Mouse (Mus musculus): ENCODE measurements around the gene Prkci.

Gene Prkci

DNA sequence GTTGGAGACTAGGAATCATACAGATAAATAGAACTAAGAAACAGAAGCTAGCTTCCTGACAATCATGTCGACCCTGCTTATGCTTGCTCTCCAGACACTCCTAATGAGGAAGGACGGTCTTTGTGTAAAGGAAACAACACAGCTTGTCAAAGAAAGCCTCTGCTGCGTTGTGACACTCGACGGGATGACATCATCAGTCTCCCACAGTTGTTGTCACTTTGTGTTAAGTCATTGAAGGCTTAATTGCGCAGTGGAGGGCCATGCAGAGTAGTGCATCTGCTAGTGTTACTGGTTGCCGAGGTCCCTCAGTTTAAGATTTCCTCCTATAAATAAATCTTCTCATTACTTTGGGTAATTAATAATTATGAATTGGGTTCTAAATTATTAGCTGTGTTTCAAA, 54.8 kb downstream of the Prkci start:
- no peak for DNase-seq

DNA sequence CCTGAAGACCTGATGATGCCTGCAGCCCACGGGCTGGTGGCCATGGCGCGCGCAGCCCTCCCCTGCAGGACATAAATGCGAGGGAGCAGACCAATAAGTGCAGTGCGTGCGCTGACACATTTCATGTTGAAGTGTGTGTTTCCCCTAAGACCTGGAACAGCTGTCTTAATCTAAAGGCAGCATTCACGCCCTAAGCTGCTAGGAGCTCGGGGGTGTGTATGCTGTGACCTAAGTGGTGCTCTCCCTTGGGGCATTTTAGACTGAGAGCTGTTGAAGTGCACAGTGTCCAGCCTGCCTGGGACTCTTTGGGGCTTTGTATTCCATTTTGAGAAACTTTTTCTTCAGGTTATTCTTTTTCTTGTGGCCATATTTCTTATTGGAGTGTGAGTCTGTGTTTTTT, 56.2 kb downstream of the Prkci start:
- no peak for DNase-seq

DNA sequence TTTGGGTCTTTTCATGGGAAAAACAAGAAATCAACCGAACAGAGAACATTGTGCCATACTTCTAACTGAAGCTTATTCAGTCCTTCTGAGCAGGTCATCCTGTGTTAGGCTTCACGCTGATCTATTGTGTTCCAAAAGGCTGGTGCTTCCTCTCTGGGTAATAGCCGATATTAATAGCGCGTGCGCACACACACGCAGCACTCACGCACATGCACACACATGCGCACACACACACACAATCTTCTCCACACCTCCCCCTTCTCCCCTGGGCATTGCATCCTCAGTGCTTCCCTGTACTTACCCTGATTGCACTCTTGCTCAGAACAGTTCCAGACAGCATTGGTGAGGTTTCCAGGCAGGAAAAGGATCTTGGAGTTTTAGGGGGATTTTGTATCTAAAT, 57.6 kb downstream of the Prkci start:
- no peak for DNase-seq

DNA sequence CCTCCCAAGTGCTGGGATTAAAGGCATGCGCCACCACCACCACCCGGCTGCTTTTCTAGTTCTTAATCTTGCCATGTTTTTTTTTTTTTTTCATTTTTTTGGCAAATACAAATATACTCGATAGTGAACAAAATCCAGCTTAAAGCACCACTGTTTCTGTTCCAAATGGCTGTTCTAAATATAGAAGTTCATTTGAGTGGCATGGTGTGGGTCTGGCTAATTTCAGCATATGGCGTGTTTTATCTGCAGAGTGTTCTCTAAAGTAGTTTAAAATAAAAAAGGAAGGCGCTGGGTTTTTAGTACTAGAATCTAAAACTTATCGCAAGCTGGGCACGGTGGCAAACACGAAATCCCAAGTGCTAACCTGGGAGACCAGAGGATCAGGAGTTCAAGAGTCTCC, 59.3 kb downstream of the Prkci start:
- no peak for DNase-seq

DNA sequence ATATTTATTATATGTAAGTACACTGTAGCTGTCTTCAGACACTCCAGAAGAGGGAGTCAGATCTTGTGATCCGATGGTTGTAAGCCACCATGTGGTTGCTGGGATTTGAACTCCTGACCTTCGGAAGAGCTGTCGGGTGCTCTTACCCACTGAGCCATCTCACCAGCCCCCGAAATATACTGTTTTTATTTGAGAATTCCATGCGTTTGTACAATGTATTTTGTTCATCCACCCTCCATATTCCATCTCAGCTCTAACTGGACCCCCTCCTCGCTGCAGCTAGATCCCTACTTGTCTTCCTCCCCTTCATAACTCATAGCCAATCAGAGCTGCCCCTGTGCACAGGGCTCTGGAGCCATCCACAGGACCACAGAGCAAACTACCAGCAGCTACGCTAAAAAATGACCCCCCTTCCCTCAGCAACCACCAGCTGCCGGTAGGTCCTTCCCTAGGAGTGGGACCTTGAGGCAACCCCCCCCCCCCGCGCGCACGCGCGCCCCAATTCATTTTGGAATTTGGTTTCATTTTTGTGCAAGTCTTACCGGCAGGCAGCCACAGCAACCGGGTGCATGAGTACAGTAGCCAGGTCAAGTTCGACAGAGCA, 60.6 kb downstream of the Prkci start:
- peak; percentile 43 to 68 for DNase-seq

DNA sequence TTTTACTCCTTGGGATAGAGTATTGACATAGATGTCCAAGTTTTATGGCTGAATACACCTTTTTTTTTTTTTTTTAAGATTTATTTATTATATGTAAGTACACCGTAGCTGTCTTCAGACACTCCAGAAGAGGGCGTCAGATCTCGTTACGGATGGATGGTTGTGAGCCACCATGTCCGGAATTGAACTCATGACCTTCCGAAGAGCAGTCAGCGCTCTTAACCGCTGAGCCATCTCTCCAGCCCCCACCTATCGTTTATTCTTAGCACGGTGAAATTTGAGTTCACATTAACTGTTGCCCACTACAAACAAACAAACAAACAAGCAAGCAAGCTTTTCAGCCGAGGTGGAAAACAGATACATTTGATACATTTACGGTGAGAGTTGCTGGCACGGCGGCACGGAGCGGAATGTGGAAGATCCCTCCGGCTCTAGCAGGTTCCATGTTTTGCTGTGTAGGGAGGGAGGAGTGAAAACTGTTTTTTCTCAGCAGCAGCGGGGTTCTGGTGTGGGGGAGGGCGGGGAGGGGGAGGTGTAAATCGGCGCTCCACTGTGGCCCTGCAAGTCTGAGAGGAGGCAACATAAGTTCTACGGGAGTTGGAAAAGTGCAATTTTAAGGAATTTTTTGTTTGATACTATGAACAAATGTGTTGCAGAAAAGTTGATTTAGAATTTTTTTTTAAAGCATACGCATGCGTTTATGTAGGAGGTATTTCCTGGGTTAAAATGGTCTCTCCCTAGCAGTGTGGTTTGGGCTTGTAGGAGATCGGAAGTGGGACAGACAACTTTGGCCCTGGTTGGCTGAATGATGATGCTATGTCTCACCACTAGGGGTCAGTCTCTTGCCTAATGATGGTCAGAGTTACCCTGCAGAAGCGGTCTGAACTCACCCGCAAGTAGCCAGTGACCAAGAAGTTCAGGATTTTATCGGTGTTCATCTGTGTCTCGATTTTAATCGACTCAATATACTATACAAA, 61.4 kb downstream of the Prkci start:
- DNase-seq: peak; percentile 81 to 89

DNA sequence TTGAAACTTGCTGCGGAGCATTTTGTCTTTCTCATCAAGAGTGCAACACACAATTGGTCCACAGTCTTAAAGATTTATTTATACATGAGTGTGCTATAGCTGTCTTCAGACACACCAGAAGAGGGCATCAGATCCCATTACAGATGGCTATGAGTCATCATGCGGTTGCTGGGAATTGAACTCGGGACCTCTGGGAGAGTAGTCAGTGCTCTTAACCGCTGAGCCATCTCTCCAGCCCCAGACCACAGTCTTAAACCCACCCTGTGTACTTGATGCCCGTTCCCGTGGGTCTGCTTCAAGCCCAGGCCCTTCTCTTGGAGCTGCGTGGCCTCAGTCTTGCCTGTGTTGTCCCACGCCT, 65.2 kb downstream of the Prkci start:
- no peak for DNase-seq

DNA sequence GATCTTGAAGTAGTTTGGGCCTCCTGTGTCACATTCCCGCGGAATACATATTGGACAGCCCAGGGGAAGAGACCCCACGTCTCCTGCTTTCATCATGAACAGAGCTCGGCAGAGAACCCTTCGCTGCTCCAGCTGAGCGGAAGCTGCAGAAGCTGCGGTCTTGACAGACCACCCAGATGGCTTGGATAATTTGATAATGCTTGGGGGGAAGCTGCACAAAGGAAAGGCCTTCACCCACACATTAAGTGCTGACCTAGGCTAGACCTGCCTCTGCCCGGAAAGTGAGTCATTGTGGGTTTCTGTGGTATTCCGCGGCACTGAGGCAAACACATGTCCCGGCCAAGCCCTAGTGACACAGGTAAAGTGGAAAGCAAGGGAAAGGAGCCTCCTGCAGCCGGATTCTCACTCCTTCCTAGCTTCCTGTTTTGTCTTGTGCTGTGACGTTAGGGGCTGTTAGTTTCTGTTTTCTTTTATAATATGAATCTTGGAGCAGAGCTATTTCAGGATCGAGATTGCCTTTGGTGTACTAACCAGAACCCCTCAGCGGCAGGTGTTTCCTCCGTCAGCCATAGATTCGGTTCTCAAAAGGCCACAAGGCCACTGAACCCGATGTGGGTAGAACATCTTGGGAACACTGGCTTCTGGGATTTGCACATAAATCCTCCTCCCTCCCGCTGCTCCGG, 65.7 kb downstream of the Prkci start:
- peak; percentile 29 to 41 for DNase-seq

DNA sequence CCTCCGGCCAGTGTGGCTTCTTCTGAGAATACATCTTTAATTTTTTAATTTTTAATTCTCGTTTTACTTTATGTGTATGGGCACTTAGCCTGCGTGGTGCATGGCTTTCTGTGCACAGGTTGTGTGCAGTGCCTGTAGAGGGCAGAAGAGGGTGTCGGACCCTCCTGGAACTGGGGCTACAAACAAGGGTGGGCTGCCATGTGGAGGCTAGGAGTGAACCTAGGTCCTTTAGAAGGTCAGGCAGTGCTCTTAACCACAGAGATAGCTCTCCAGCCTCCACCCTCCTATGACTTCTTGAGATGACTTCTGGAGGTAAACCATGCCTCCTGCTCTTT, 66.2 kb downstream of the Prkci start:
- peak in 1 of 2 experiments; percentile 16 for DNase-seq

DNA sequence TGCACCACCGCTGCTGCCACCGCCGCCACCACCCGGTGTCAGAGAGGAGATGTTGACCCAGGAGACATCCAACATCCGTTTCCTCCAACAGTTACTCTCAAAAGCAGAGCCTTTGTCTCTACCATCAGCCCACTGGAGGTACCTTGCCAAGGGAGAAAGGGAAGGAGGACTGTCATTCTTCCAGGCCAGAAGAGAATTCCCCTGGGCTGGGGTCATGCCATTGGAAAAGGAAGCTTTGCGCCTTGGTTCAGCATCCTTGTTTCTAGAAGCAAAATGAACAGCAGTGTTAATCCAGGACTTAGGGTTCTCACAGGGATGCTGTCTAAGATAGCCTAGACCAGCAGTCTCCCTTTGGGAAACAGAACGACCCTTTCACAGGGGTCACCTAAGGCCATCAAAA, 66.8 kb downstream of the Prkci start:
- no peak for DNase-seq

DNA sequence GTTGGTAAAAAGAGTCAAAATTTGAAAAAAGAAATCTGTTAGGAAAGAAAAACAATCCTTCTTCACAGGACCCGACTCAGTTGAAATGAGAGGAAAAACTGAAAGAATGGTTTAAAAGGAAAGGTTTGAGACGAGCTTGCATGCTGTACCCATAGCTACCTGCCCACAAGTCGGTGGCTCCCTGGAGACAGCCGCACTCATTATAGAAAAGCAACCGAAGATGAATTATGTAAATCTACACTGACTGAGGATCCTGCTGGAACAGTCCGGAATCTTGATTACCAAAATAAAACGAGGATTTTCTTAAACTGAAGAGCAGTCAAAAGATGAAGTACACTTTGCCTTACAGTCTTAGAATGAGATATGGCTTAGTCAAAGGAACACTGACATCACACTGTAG, 72.9 kb downstream of the Prkci start:
- no peak for DNase-seq

DNA sequence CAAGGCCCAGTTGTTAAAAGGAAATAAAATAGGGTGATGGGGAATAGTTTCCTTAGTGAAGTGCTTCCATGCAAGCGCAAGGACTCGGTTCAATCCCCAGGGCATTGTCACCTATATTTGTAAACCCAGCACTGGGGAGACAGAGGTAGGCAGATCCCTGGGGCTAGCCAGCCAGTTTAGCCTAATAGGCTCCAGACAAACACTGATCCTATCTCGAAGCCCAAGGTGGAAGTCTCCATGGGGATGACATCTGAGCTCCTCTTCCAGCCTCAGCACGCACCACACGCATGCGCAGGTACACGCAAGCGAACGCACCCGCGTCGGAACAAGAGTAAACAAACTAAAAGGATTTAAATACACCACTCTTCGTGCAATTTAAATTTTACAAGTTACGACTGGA, 76.3 kb downstream of the Prkci start:
- no peak for DNase-seq

DNA sequence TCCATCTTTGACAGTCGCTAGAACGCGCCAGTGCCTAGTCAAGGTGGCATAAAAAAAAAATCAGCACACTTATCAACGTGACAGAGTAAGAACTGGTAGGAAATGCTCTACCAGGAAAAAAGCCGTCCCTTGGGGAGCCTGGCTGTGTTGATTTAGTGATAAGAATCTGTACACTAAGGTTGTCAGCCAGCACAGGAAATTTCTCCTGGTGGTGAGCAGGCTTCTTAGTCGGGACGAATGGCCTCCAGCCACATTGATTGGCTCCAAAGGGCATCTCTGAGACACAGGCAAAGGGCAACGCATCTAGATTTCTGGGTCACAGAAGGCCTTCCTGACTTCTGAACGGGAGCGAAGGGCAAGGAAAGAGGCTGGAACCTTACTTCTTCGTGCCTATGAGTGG, 80.3 kb downstream of the Prkci start:
- peak in 1 of 2 experiments; percentile 31 for DNase-seq

DNA sequence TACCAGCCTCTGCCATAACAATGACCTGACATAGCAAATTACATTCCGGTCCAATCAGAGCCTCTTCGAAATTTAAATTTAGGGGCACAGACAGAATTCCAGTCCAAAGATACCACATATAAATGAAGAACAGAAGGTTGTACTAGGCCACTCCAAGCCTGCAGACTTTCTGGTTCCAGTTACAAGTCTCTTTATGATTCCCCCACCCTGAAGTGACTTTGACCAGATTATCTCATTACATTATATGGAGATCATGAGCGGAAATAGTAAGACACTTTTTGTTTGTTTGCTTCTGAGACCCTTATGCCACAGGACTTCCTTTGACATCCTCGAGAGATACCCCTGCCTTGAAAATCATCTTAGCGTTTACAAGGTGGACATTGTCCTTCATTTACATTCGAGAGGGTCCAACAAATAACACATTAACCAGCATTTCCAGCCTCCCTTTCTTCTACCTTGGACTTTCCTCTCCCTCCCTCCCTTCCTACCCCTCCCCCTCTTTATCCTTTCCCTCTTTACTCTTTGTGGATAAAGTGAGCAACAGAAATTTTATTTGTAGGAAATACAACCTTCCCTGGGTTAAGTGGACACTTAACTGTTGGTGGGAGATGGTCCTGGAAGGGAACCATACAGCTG, 81.6 kb downstream of the Prkci start:
- no peak for DNase-seq

DNA sequence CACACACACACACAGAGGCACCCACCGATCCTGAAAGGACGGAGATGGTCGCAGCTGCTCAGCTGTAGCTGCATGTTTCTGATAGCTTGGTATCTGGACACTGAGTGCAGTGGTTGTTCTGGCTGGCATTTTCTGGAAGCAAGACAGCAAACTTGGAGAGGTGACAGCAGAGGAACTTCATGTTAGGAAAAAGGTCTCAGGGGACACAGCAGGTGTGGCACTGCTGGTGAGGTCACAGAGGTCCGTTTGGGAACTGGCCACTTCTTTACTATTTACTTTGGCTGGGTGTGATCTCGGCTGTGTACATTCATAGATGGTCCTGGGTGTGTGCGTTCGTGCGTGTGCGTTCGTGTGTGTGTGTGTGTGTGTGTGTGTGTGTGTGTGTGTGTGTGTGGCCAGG, 83.9 kb downstream of the Prkci start:
- peak in 1 of 2 experiments; percentile 40 for DNase-seq

DNA sequence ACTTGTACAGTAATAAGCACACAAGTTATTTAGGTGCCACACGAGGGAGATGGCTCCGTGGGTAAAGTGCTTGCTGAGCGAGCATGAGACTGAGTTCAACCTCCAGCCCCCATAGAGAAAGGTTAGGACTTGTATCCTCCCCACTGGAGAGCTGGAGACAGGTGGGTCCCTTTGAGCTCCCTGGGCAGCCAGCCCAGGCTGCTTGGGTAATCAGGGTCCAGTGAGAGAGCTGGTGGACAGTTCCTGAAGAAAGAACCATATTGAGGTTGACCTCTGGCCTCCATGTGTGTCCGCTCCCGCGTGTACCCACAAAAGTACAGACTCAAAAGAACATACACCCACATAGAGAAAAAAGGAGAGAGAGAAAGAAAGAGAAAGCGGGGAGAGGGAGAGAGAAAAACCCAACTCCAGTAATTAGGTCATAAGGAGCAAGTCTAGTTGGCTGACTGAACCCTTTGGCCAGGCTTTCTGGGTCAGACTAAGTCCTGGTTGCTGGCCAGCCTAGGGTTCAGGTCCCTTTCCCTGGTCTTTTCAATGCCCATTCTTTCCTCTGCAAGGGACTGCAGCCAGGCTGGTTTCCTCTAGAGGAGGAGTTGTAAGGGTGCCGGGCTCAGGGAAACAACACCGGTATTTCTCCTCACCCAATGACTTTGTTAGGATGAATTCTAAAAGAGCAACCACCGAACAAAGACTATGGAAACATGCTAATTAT, 85.4 kb downstream of the Prkci start:
- DNase-seq: peak in 1 of 2 experiments; percentile 24

DNA sequence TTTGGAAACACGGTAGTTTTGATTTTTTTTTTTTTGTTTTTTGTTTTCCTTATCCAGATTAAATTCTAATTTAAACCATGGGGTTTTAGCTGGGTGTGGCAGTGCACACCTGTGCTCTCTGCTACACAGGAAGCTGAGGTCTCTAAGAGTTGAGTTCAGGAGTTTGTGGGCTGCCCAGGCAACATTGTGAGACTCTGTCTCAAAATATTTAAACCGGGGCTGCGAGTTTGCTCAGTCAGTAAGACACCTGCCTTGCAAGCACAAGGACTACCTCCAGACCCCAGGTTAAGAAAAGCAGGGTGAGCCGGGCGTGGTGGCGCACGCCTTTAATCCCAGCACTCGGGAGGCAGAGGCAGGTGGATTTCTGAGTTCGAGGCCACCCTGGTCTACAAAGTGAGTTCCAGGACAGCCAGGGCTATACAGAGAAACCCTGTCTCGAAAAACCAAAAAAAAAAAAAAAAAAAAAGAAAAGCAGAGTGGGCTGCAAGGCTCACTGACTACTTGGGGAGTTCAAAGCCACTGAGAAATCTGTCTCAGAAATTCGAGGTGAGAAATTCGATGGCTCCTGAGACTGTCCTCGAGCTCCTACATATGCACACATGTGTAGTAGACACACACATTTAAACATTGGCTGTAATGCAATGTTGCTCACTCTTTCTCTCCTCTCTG, 87.4 kb downstream of the Prkci start:
- peak in 1 of 2 experiments; percentile 14 for DNase-seq

DNA sequence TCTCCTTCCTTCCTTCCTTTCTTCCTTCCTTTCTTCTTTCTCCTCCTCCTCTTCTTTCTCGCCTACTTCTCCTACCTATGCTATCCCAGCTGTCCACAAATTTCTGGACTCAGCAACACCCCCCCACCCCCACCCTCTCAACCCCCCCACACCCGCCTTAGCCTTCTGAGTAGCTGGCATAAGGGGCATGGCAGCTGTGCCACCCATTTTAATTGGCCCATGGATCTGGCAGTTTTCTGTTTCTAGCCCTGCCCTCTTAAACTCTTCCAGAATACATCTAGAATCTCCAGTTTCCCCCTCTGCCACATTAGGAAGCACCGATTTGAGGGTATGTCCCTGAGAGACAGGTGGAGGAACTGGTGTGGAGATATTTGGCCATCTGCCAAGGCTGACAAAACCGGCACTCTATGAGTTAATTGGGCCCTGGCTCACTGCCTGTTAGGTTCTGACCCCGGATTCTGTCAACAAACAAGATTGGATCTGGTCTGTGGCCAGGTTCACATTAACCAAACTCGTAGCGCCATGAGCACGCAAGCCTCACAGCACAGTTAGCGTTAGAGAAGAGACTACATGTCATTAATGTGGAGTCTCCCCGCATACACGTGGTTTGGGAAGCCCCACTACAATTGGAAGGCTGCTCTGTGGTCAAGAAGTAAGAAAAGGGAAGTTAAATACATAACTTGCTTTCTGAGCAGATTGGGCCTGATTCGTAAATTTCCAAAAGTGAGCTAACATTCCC, 88.1 kb downstream of the Prkci start:
- DNase-seq: peak; percentile 55 to 62

DNA sequence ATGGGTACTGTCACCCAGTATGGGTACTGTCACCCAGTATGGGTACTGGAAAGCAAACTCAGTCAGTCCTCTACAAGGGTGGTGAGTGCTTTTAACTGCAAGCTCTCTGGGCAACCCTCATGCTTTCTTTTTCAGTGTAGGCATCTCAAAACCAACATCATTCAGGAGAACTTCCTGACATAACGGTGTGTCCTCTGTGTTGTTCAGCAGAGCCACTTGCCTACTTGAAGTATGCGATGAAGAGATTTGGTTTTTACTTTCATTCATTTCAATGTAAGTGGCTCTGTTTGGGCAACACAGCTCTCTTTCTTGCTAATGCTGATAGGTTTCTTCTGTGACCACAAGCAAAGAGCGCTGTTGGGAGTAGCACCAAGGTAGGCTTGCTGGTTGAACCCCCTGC, 89.5 kb downstream of the Prkci start:
- DNase-seq: no peak

DNA sequence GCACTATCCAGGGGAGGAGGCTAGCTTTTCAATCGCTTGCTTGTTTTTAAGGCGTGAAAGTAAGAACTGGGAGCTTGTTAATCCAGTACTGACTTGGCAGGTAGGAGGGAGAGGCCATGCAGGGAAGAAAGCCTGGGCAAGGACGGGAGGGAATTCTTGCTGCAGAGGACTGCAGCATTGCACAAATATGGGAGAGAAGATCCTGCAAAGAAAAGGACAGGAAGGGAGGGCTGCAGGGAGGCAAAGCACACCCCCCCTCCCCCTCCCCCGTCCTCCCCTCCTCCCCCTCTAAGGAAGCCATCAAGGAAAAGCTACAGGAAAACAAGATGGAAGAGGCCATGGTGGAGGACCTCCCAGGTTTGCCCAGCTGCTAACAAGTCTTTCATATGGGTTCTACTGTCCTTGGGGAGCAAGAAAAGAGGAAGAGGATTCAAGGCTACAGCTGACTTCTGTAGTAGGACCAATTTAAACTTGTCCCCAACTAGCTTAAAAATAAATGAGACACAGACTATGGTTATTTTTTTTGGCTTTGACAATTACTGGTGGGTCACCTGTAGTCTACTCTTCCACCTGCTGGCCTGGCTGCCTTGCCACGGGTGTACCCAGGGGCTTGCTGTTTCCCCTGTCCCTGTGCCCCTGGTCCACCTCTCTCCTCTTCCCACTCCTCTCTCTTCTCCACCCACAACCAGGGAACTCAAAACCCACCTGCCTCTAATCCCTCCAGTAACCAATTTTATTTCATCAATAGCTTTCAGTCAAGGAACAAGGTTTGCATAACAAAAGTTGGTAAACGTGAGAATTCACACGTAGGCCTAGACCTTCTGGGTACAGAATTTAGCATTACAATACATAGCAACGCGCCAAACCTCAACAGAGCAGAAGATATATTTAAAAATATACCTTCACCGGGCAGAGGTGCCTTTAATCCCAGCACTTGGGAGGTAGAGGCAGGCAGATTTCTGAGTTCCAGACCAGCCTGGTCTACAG, 93.5 kb downstream of the Prkci start:
- DNase-seq: peak in 1 of 2 experiments; percentile 10
